Mouse (Mus musculus): ENCODE results near the gene Ino80d.

DNA sequence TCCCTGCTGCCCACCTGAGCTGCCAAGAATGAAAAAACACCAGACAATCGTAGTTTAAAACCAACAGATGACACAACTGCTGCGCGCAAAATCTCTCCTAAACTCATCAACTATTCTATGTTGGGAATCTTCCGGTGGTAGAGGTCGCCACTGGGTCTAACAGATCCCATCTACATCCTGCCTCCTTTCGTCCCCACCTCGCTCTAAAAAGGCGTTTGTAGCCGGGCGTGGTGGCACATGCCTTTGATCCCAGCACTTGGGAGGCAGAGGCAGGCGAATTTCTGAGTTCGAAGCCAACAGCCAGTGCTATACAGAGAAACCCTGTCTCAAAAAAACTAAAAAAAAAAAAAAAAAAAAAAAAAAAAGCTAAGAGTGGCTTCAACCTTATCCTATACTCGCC, 25.8 kb upstream of the Ino80d start:
- TF ChIP-seq HCFC1 (IDR thresholded peaks at IDR 0.05; ENCODE audit: borderline replicate concordance, insufficient read depth, low read length): no peak
- TF ChIP-seq MAFK (IDR thresholded peaks at IDR 0.05; ENCODE audit: insufficient read depth, low read depth, low read length): no peak
- TF ChIP-seq CHD2 (IDR thresholded peaks at IDR 0.05; ENCODE audit: low read depth, low read length): no peak
- peak; percentile 89 for TF ChIP-seq ZNF384 (IDR thresholded peaks at IDR 0.05; ENCODE audit: low read depth, low read length)
